Mouse (Mus musculus) hindbrain, embryonic 14.5 days (tissue): ENCODE results near the gene Psma7. TPM values are rescaled to one million over a fixed set of nuclear protein-coding genes. Genes with fewer than 3 reads are reported as not detected.

Experiments
- ATAC-seq: fragments of 200-750 bp; cut with Nextera tagmentation; 2 replicates; pipeline ENCODE4 v1.8.0; 2017; ENCODE audit warnings: moderate number of reproducible peaks, mild to moderate bottlenecking, moderate TSS enrichment, moderate library complexity; ENCODE audit not compliant: low FRiP score
- DNase-seq: peaks from one replicate; pipeline ENCODE4 v3.0.0-alpha.2; 2015; ENCODE audit warnings: low spot score
- H3K27ac ChIP-seq: fragments of 300-500 bp; sonication (generic); 2 replicates; pipeline ENCODE4 v1.5.1; 2014; ENCODE audit warnings: mild to moderate bottlenecking, moderate library complexity
- H3K27me3 ChIP-seq: fragments of 300-500 bp; sonication (generic); 2 replicates; pipeline ENCODE4 v1.6.1; 2014; ENCODE audit warnings: mild to moderate bottlenecking, low read length, mixed read lengths; ENCODE audit not compliant: control insufficient read depth, insufficient read depth
- H3K36me3 ChIP-seq: fragments of 300-500 bp; sonication (generic); replicated peaks from 2 replicates; pipeline ENCODE4 v1.6.1; 2014; ENCODE audit not compliant: control insufficient read depth, insufficient read depth
- H3K4me1 ChIP-seq: fragments of 300-500 bp; sonication (generic); replicated peaks from 2 replicates; pipeline ENCODE4 v1.6.1; 2014; ENCODE audit warnings: antibody characterized with exemption, low read length, mixed read lengths; ENCODE audit not compliant: control insufficient read depth, insufficient read depth
- H3K4me2 ChIP-seq: fragments of 300-500 bp; sonication (generic); replicated peaks from 2 replicates; pipeline ENCODE4 v1.6.1; 2014; ENCODE audit warnings: mild to moderate bottlenecking, moderate library complexity
- H3K4me3 ChIP-seq: fragments of 300-500 bp; sonication (generic); replicated peaks from 2 replicates; pipeline ENCODE4 v1.5.1; 2014; ENCODE audit warnings: mild to moderate bottlenecking, low read length
- H3K9ac ChIP-seq: fragments of 300-500 bp; sonication (generic); 2 replicates; pipeline ENCODE4 v1.6.1; 2014
- H3K9me3 ChIP-seq: fragments of 300-500 bp; sonication (generic); 2 replicates; pipeline ENCODE4 v1.6.1; 2016; ENCODE audit warnings: low read length; ENCODE audit not compliant: control insufficient read depth
- WGBS: fragments of 180-500 bp; shearing (Covaris S2); extraction: QIAGEN DNeasy Blood & Tissue Kit; methylation state at CpG from one replicate; pipeline ENCODE4 v1.1.7; 2014; 5-methylcytosine and 5-hydroxymethylcytosine counted together
- polyA plus RNA-seq: library from polyadenylated mRNA; unstranded; fragments of >200 nt; fragmentation: Nextera tagmentation; extraction: Ambion mirVana; gene quantifications from 2 replicates; pipeline ENCODE4 v1.2.1, GENCODE M21; 2014

Psma7 gene
- polyA plus RNA-seq, 1 experiment from 2014 or later = 631 TPM

GRCm38 (mm10) chr2:179989098-179989497 is 53.1 kb downstream of the Psma7 start:
- Histone ChIP-seq H3K27ac (no peak overlapping the region), H3K27me3 (no peaks in the 10 kb centered on the region), H3K9ac (no peak overlapping the region), H3K4me2 (no peak overlapping the region), H3K36me3 (no peaks in the 10 kb centered on the region), H3K9me3 (no peaks in the 10 kb centered on the region), H3K4me1 (no peaks in the 10 kb centered on the region), H3K4me3 (no peak overlapping the region)
- ATAC-seq = no peak
- 38% methylated on average over 1 of the region's 1 CpGs for WGBS
- DNase-seq = no peak

- Histone ChIP-seq H3K4me1 (no peaks in the 10 kb centered on the region), H3K27ac (no peak overlapping the region), H3K4me2 (no peak overlapping the region), H3K36me3 (no peaks in the 10 kb centered on the region), H3K27me3 (no peaks in the 10 kb centered on the region), H3K4me3 (no peak overlapping the region), H3K9ac (no peak overlapping the region), H3K9me3 (no peaks in the 10 kb centered on the region)
- DNase-seq (no peak), ATAC-seq (no peak)
- WGBS = 85% methylated on average over 10 of the region's 10 CpGs
These were observed 55.7 kb downstream of the Psma7 start for GRCm38 (mm10) chr2:179986437-179987022.

Other genes with a start within 250 kb of the Psma7 start
- gene Taf4, start 65.8 kb downstream of the Psma7 start, polyA plus RNA-seq = 4.4 and 4.9 TPM in 2 replicates
- gene Lsm14b, start 17.4 kb downstream of the Psma7 start, polyA plus RNA-seq = 16.1 and 16.9 TPM in 2 replicates
- gene Ss18l1, start 76 bp upstream of the Psma7 start, polyA plus RNA-seq = 54.2 and 57.2 TPM in 2 replicates
- 29.4 and 30.2 TPM in 2 replicates for gene Mtg2, start 28.2 kb upstream of the Psma7 start, polyA plus RNA-seq
- 1.4 and 1.7 TPM in 2 replicates for gene Hrh3, start 62.1 kb upstream of the Psma7 start, polyA plus RNA-seq
- 73.1 and 79.2 TPM in 2 replicates for gene Osbpl2, start 76.9 kb upstream of the Psma7 start, polyA plus RNA-seq
- 148 and 149 TPM in 2 replicates for gene Adrm1, start 129.1 kb upstream of the Psma7 start, polyA plus RNA-seq
- gene Lama5, start 183.4 kb upstream of the Psma7 start, polyA plus RNA-seq = 2.6 and 2.9 TPM in 2 replicates
- 372 and 509 TPM in 2 replicates for gene Rps21, start 214.9 kb upstream of the Psma7 start, polyA plus RNA-seq
- gene Cables2, start 231.1 kb upstream of the Psma7 start, polyA plus RNA-seq = 40.6 and 40.9 TPM in 2 replicates
- not detected in 2 replicates for gene Rbbp8nl, start 247.4 kb upstream of the Psma7 start, polyA plus RNA-seq